Mouse (Mus musculus) C2C12 (cell line): ENCODE measurements at regions not wholly inside any gene's neighbourhood (a gene's known extent, or its start where the extent isn't known, plus 50 kb on each side); places are given as distances from the start of the nearest gene placed in this dataset.

Experiments
- H3K27me3 ChIP-seq: one replicate; pipeline ENCODE4 v1.6.1; 2011; ENCODE audit not compliant: control insufficient read depth, insufficient read depth, insufficient read length
- H3K36me3 ChIP-seq: one replicate; pipeline ENCODE4 v1.6.1; 2011; ENCODE audit not compliant: control insufficient read depth, insufficient read depth
- H3K4me3 ChIP-seq: one replicate; pipeline ENCODE4 v1.5.1; 2011; ENCODE audit warnings: mild to moderate bottlenecking, control low read depth; ENCODE audit not compliant: poor library complexity, insufficient read depth, severe bottlenecking
- H3K79me2 ChIP-seq: one replicate; pipeline ENCODE4 v1.6.1; 2011; ENCODE audit not compliant: control insufficient read depth, insufficient read depth
- H3K79me3 ChIP-seq: one replicate; pipeline ENCODE4 v1.6.1; 2011; ENCODE audit warnings: low read depth, control low read depth
- H3ac ChIP-seq: one replicate; pipeline ENCODE3; 2011; ENCODE audit warnings: low read depth; ENCODE audit not compliant: control insufficient read depth, insufficient read length
- CEBPB ChIP-seq: IDR thresholded peaks from one replicate; pipeline ENCODE4 v1.6.1; 2011; ENCODE audit warnings: low read depth, mild to moderate bottlenecking, control low read depth, moderate library complexity
- CTCF ChIP-seq: IDR thresholded peaks from one replicate; pipeline ENCODE4 v1.5.1; 2011; ENCODE audit not compliant: control insufficient read depth, insufficient read depth, insufficient read length
- FOSL1 ChIP-seq: IDR thresholded peaks from one replicate; pipeline ENCODE4 v1.8.0; 2011; ENCODE audit warnings: mild to moderate bottlenecking, low read length; ENCODE audit not compliant: poor library complexity, insufficient read depth, severe bottlenecking
- MAX ChIP-seq: IDR thresholded peaks from one replicate; pipeline ENCODE4 v1.6.1; 2011; ENCODE audit warnings: mild to moderate bottlenecking, control low read depth
- MYOD1 ChIP-seq: IDR thresholded peaks from one replicate; pipeline ENCODE4 v1.6.1; 2011; ENCODE audit warnings: low read depth; ENCODE audit not compliant: control insufficient read depth, insufficient read length
- MYOG ChIP-seq: IDR thresholded peaks from one replicate; pipeline ENCODE4 v1.6.1; 2011; ENCODE audit not compliant: control insufficient read depth, insufficient read length; ENCODE audit errors: extremely low read depth
- USF1 ChIP-seq: IDR thresholded peaks from one replicate; pipeline ENCODE4 v1.6.1; 2011; ENCODE audit warnings: low read depth, mild to moderate bottlenecking, control low read depth, moderate library complexity

DNA sequence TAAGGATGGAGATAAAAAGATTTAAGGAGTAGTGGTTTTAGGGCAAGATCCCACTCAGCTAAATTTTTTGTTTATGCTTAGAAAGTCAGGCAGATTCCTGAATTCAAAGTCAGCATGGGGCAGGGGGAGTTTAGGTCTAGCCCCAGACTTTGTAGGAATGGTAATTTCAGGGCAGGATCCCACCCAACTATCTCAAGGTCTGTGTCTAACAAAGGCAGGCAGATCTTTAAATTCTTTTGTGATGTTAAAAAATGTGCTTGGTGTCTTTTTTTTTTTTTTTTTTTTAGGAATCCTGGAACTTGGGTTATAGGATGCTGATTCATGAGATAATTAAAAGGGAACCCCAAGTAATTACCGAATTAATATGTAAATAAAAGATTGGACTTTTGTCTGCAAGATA is 853.7 kb downstream of the Kcnma1 start:
- Histone ChIP-seq H3K36me3 (no peaks in the 10 kb centered on the region), H3ac (no peak overlapping the region), H3K27me3 (no peaks in the 10 kb centered on the region), H3K4me3 (no peak overlapping the region), H3K79me2 (no peaks in the 10 kb centered on the region), H3K79me3 (no peaks in the 10 kb centered on the region)
- TF ChIP-seq MYOG (no peak), MYOD1 (no peak), FOSL1 (no peak), CEBPB (no peak)

GRCm38 (mm10) chr14:23150431-23150830 is 863.9 kb downstream of the Kcnma1 start:
- no peaks in the 10 kb centered on the region for H3K27me3 ChIP-seq
- H3ac ChIP-seq = no peak overlapping the region
- no peak for TF ChIP-seq FOSL1
- no peak for TF ChIP-seq MYOD1
- no peak for TF ChIP-seq CEBPB
- no peak for TF ChIP-seq CTCF
- no peak for TF ChIP-seq MAX
- TF ChIP-seq USF1 = no peak
- no peak for TF ChIP-seq MYOG
- no peaks in the 10 kb centered on the region for H3K79me3 ChIP-seq
- no peak overlapping the region for H3K4me3 ChIP-seq
- H3K79me2 ChIP-seq = no peaks in the 10 kb centered on the region
- no peaks in the 10 kb centered on the region for H3K36me3 ChIP-seq

- H3K79me3 ChIP-seq = no peaks in the 10 kb centered on the region
- no peak for TF ChIP-seq USF1
- no peak for TF ChIP-seq MYOD1
- no peak for TF ChIP-seq MYOG
- no peak for TF ChIP-seq CTCF
- TF ChIP-seq CEBPB = no peak
- TF ChIP-seq MAX = no peak
- TF ChIP-seq FOSL1 = no peak
- H3K79me2 ChIP-seq = no peaks in the 10 kb centered on the region
- H3K27me3 ChIP-seq = no peaks in the 10 kb centered on the region
- no peak overlapping the region for H3K4me3 ChIP-seq
- no peaks in the 10 kb centered on the region for H3K36me3 ChIP-seq
- no peak overlapping the region for H3ac ChIP-seq
Observed at GRCm38 (mm10) chr14:23146981-23147380, 867.3 kb downstream of the Kcnma1 start.

- TF ChIP-seq MYOG (no peak), CEBPB (no peak)
- Histone ChIP-seq H3K27me3 (no peaks in the 10 kb centered on the region), H3K79me2 (no peaks in the 10 kb centered on the region), H3K4me3 (no peak overlapping the region), H3K79me3 (no peaks in the 10 kb centered on the region), H3ac (no peak overlapping the region), H3K36me3 (no peaks in the 10 kb centered on the region)
Observed at GRCm38 (mm10) chr14:23140385-23140784, 873.9 kb downstream of the Kcnma1 start.

DNA sequence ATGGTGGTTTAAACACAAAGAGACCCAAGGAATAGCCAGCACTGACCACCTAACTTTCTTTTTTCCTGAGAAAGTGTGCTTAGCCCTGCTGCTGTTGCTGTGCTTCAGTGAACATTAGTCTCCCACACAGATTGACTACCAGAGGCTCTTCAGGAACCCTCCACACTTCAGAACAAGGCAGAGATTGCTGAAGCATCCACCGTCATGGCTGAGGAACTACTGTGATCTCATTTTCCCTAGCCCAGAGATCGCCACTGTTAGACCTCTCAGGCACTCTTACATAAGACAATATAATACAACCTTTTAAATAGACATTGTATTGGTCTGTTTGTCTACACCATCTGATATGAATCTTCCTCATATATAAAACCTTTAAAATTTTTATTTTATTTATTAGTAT is 879.6 kb downstream of the Kcnma1 start:
- H3K79me2 ChIP-seq = no peaks in the 10 kb centered on the region

DNA sequence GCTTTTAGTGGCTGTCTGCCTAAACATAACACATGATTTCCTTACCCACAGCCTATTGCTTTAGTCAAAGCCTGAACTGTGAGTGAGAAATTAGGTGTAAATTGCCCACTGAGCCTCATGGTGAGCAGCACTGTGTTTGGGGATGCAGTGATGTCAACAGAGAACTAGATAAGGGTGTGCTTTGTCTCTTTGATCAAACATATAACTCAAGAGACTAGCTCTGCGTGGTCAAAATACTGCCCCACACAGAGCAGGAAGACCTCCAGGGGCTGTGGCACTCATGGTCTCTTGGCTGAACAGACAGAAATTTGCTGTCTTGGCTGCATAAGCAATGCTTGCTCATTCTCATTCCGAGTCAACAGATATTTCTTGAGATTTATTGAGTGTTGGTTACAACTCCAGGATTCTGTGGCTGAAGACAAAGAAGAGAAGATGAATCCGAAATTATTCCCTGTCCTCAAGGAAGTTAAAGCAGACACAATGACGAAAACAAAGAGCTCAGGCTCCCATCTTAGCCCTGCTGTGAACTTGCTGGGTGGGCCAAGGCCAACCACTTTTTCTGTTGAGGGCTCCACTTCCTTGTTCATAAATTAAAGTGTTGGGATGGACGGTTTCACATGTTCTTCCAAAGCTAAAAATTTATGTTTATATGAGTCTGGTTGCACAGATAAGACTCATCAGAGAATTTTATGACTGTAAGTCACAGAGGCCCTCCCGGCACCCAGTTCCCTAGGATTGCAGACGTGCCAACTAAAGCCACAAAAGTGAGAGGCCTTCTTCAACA is 882.4 kb downstream of the Kcnma1 start:
- Histone ChIP-seq H3K79me2 (no peaks in the 10 kb centered on the region), H3K27me3 (no peaks in the 10 kb centered on the region), H3K79me3 (no peaks in the 10 kb centered on the region), H3ac (no peak overlapping the region), H3K36me3 (no peaks in the 10 kb centered on the region), H3K4me3 (no peak overlapping the region)
- TF ChIP-seq MAX (no peak), CTCF (no peak), FOSL1 (no peak), MYOG (no peak), CEBPB (no peak)

More for the DNA sequence above, 879.6 kb downstream of the Kcnma1 start:
- Histone ChIP-seq H3K27me3 (no peaks in the 10 kb centered on the region), H3ac (no peak overlapping the region), H3K36me3 (no peaks in the 10 kb centered on the region), H3K4me3 (no peak overlapping the region), H3K79me3 (no peaks in the 10 kb centered on the region)
- TF ChIP-seq MYOD1 (no peak), FOSL1 (no peak)
